Mouse (Mus musculus) MEL (cell line): ENCODE results near the gene Spsb1. TPM values are rescaled to one million over a fixed set of nuclear protein-coding genes. Genes with fewer than 3 reads are reported as not detected.

Source experiments
- DNase-seq: peaks from one replicate; pipeline ENCODE4 v3.0.0; 2011; ENCODE audit warnings: low read depth, low spot score
- H3K27ac ChIP-seq: 2 replicates; pipeline ENCODE4 v1.5.1; 2012; ENCODE audit warnings: low read depth, mild to moderate bottlenecking, control low read depth, low read length, moderate library complexity; ENCODE audit not compliant: control insufficient read depth
- H3K27me3 ChIP-seq, 2 experiments: fragments of 150-350 bp in 1 of 2; sonication (generic) in 1 of 2; 2 replicates each; pipeline ENCODE4 v1.6.1; 2012; ENCODE audit warnings: low read length in 2 of 2, mild to moderate bottlenecking in 2 of 2, improper control_type of control experiment in 1 of 2, moderate library complexity in 1 of 2; ENCODE audit not compliant: insufficient read depth in 2 of 2, control insufficient read depth in 1 of 2
- H3K36me3 ChIP-seq, 2 experiments: 2 replicates each; pipeline ENCODE4 v1.6.1; 2012 to 2014; ENCODE audit warnings: low read length in 2 of 2, improper control_type of control experiment in 1 of 2, inconsistent platforms in 1 of 2, mild to moderate bottlenecking in 1 of 2; ENCODE audit not compliant: insufficient read depth in 2 of 2, control insufficient read depth in 1 of 2
- H3K4me1 ChIP-seq, 2 experiments: fragments of 150-350 bp in 1 of 2; sonication (generic) in 1 of 2; 2 replicates each; pipeline ENCODE4 v1.6.1; 2012; ENCODE audit warnings: low read length in 2 of 2, improper control_type of control experiment in 1 of 2, mild to moderate bottlenecking in 1 of 2; ENCODE audit not compliant: insufficient read depth in 2 of 2, control insufficient read depth in 1 of 2
- H3K4me3 ChIP-seq, 2 experiments: fragments of 150-350 bp in 1 of 2; sonication (generic) in 1 of 2; 2 replicates each; pipeline ENCODE4 v1.5.1; 2012; ENCODE audit warnings: low read depth in 2 of 2, low read length in 2 of 2, mild to moderate bottlenecking in 2 of 2, moderate library complexity in 2 of 2, control low read depth in 1 of 2, improper control_type of control experiment in 1 of 2; ENCODE audit not compliant: control insufficient read depth in 1 of 2, insufficient read depth in 1 of 2
- H3K79me2 ChIP-seq: 2 replicates; pipeline ENCODE4 v1.6.1; 2012; ENCODE audit warnings: mild to moderate bottlenecking, low read length, moderate library complexity; ENCODE audit not compliant: control insufficient read depth, poor library complexity, insufficient read depth
- H3K9ac ChIP-seq: 2 replicates; pipeline ENCODE4 v1.6.1; 2012; ENCODE audit warnings: low read depth, mild to moderate bottlenecking, control low read depth, low read length, moderate library complexity; ENCODE audit not compliant: control insufficient read depth, poor library complexity, severe bottlenecking
- H3K9me3 ChIP-seq: fragments of 150-350 bp; sonication (generic); replicated peaks from 2 replicates; pipeline ENCODE4 v1.6.1; 2012; ENCODE audit warnings: mild to moderate bottlenecking, low read length, improper control_type of control experiment, moderate library complexity; ENCODE audit not compliant: insufficient read depth
- CHD1 ChIP-seq: IDR thresholded peaks from 2 replicates; pipeline ENCODE4 v1.6.1; 2012; ENCODE audit warnings: low read depth, mild to moderate bottlenecking, inconsistent platforms, low read length, improper control_type of control experiment
- CHD2 ChIP-seq: IDR thresholded peaks from 2 replicates; pipeline ENCODE4 v1.6.1; 2011; ENCODE audit warnings: low read length, improper control_type of control experiment
- CTCF ChIP-seq, 3 experiments: IDR thresholded peaks in 2 of 3; conservative IDR thresholded peaks in 1 of 3; 2 replicates each; pipeline ENCODE4 v1.5.1; 2011 to 2012; ENCODE audit warnings: low read length in 3 of 3, low read depth in 2 of 3, mild to moderate bottlenecking in 2 of 3, improper control_type of control experiment in 1 of 3, inconsistent platforms in 1 of 3, mixed read lengths in 1 of 3, moderate library complexity in 1 of 3; ENCODE audit not compliant: control insufficient read depth in 1 of 3, insufficient read depth in 1 of 3, poor library complexity in 1 of 3, severe bottlenecking in 1 of 3
- E2F4 ChIP-seq: IDR thresholded peaks from 2 replicates; pipeline ENCODE4 v1.6.1; 2011; ENCODE audit warnings: low read depth, low read length, improper control_type of control experiment, borderline replicate concordance
- ELF1 ChIP-seq: IDR thresholded peaks from 2 replicates; pipeline ENCODE4 v1.6.1; 2014; ENCODE audit warnings: low read depth, mild to moderate bottlenecking, inconsistent platforms, low read length, improper control_type of control experiment, moderate library complexity
- GABPA ChIP-seq: IDR thresholded peaks from 2 replicates; pipeline ENCODE4 v1.6.1; 2012; ENCODE audit warnings: low read depth, mild to moderate bottlenecking, inconsistent platforms, low read length, improper control_type of control experiment, moderate library complexity
- GATA1 ChIP-seq: IDR thresholded peaks from 2 replicates; pipeline ENCODE4 v1.6.1; 2011; ENCODE audit warnings: low read depth, low read length, improper control_type of control experiment
- HCFC1 ChIP-seq: IDR thresholded peaks from 2 replicates; pipeline ENCODE4 v1.6.1; 2012; ENCODE audit warnings: low read depth, mild to moderate bottlenecking, inconsistent platforms, low read length, improper control_type of control experiment, moderate library complexity
- JUND ChIP-seq: IDR thresholded peaks from 2 replicates; pipeline ENCODE4 v1.6.1; 2011; ENCODE audit warnings: low read depth, mild to moderate bottlenecking, improper control_type of control experiment, low read length
- KAT2A ChIP-seq: conservative IDR thresholded peaks from 2 replicates; pipeline ENCODE4 v1.6.1; 2012; ENCODE audit warnings: low read depth, low read length, improper control_type of control experiment, inconsistent platforms
- MAX ChIP-seq: IDR thresholded peaks from 2 replicates; pipeline ENCODE4 v1.6.1; 2011; ENCODE audit warnings: low read length, improper control_type of control experiment
- MEF2A ChIP-seq: IDR thresholded peaks from 2 replicates; pipeline ENCODE4 v1.6.1; 2014; ENCODE audit warnings: low read depth, mild to moderate bottlenecking, inconsistent platforms, low read length, improper control_type of control experiment; ENCODE audit not compliant: poor library complexity, insufficient replicate concordance, severe bottlenecking; ENCODE audit errors: extremely low read depth
- MXI1 ChIP-seq: IDR thresholded peaks from 2 replicates; pipeline ENCODE4 v1.6.1; 2011; ENCODE audit warnings: mild to moderate bottlenecking, low read depth, low read length, improper control_type of control experiment
- POLR2AphosphoS5 ChIP-seq: IDR thresholded peaks from 2 replicates; pipeline ENCODE4 v1.6.1; 2012; ENCODE audit warnings: low read depth, borderline replicate concordance, mild to moderate bottlenecking, inconsistent platforms, low read length, moderate library complexity, mixed read lengths
- RAD21 ChIP-seq: IDR thresholded peaks from 2 replicates; pipeline ENCODE4 v1.6.1; 2011; ENCODE audit warnings: mild to moderate bottlenecking, low read depth, low read length, improper control_type of control experiment
- SIN3A ChIP-seq: IDR thresholded peaks from 2 replicates; pipeline ENCODE4 v1.6.1; 2012; ENCODE audit warnings: low read length, improper control_type of control experiment, inconsistent platforms
- SMC3 ChIP-seq: IDR thresholded peaks from 2 replicates; pipeline ENCODE4 v1.6.1; 2011; ENCODE audit warnings: low read depth, low read length, improper control_type of control experiment
- TBP ChIP-seq: IDR thresholded peaks from 2 replicates; pipeline ENCODE4 v1.8.0; 2011; ENCODE audit warnings: low read depth, low read length, improper control_type of control experiment
- TCF12 ChIP-seq: IDR thresholded peaks from 2 replicates; pipeline ENCODE4 v1.6.1; 2014; ENCODE audit warnings: low read depth, mild to moderate bottlenecking, inconsistent platforms, low read length, improper control_type of control experiment, moderate library complexity
- UBTF ChIP-seq: IDR thresholded peaks from 2 replicates; pipeline ENCODE4 v1.6.1; 2012; ENCODE audit warnings: low read depth, mild to moderate bottlenecking, inconsistent platforms, low read length, improper control_type of control experiment, moderate library complexity, borderline replicate concordance; ENCODE audit not compliant: insufficient read depth
- ZC3H11A ChIP-seq: IDR thresholded peaks from 2 replicates; pipeline ENCODE4 v1.6.1; 2012; ENCODE audit warnings: low read depth, mild to moderate bottlenecking, inconsistent platforms, low read length, improper control_type of control experiment
- ZMIZ1 ChIP-seq: IDR thresholded peaks from 2 replicates; pipeline ENCODE4 v1.6.1; 2012; ENCODE audit warnings: low read depth, mild to moderate bottlenecking, inconsistent platforms, low read length, improper control_type of control experiment, moderate library complexity
- polyA plus RNA-seq, 2 experiments: library from polyadenylated mRNA; stranded (reverse) in 1 of 2; unstranded in 1 of 2; fragments of >175 nt in 1 of 2; fragments of >200 nt in 1 of 2; gene quantifications; 2 replicates each; pipeline versions ENCODE4 v1.2.1 to v1.2.4; 2012; ENCODE audit warnings: low replicate concordance in 2 of 2, low read depth in 1 of 2; ENCODE audit not compliant: insufficient read length in 2 of 2, insufficient read depth in 1 of 2, missing spikeins in 1 of 2
- total RNA-seq: library from RNA; depleted of rRNA; stranded (reverse); fragments of 300-350 nt; gene quantifications from 2 replicates; pipeline ENCODE4 v1.2.3, GENCODE M21; 2012

Spsb1 gene
- total and polyA plus RNA-seq, 3 experiments: 0.12 to 0.25 TPM; not detected in 1

- Histone ChIP-seq H3K4me1 (no peaks in the 10 kb centered on the region), H3K36me3 (no peaks in the 10 kb centered on the region), H3K9ac (no peak overlapping the region), H3K79me2 (no peaks in the 10 kb centered on the region), H3K4me3 (no peak overlapping the region), H3K9me3 (no peaks in the 10 kb centered on the region), H3K27ac (no peak overlapping the region), H3K27me3 (no peaks in the 10 kb centered on the region; a peak in 1 of 4 replicates)
- DNase-seq: no peak
- TF ChIP-seq RAD21 (no peak), ELF1 (no peak), E2F4 (no peak), GATA1 (no peak), SIN3A (no peak), HCFC1 (no peak), TCF12 (no peak), TBP (no peak), JUND (no peak), KAT2A (no peak), GABPA (no peak)
Measured at GRCm38 (mm10) chr4:149872236-149872635, 82.6 kb downstream of the Spsb1 start.

GRCm38 (mm10) chr4:149871582-149871981 lies 83.3 kb downstream of the Spsb1 start:
- Histone ChIP-seq H3K27ac (no peak overlapping the region), H3K27me3 (no peaks in the 10 kb centered on the region; a peak in 1 of 4 replicates), H3K9me3 (no peaks in the 10 kb centered on the region), H3K79me2 (no peaks in the 10 kb centered on the region)
- TF ChIP-seq ZMIZ1: no peak
- TF ChIP-seq TCF12: no peak
- no peak for TF ChIP-seq MXI1
- no peak for TF ChIP-seq E2F4
- TF ChIP-seq KAT2A: no peak
- TF ChIP-seq SMC3: no peak
- TF ChIP-seq CTCF (IDR thresholded peaks at IDR 0.05 in 2 of 3, conservative IDR thresholded peaks at IDR 0.05 in 1 of 3; ENCODE audit: control insufficient read depth in 1 of 3, insufficient read depth in 1 of 3, low read depth in 2 of 3, low read length in 3 of 3, poor library complexity in 1 of 3, severe bottlenecking in 1 of 3): no peak
- no peak for TF ChIP-seq CHD2
- no peak for TF ChIP-seq CHD1
- no peak for TF ChIP-seq MEF2A
- TF ChIP-seq UBTF: no peak
- no peak for TF ChIP-seq MAX
- TF ChIP-seq RAD21: no peak
- no peak for TF ChIP-seq ZC3H11A
- no peak for TF ChIP-seq POLR2AphosphoS5
- no peak for TF ChIP-seq ELF1
- TF ChIP-seq JUND: no peak
- TF ChIP-seq, all 39 proteins: peak for 0
- Histone ChIP-seq H3K36me3 (no peaks in the 10 kb centered on the region), H3K9ac (no peak overlapping the region), H3K4me3 (no peak overlapping the region), H3K4me1 (no peaks in the 10 kb centered on the region)
- peak; percentile 12 for DNase-seq
